Mouse (Mus musculus) bone marrow macrophage, adult 2 months (primary cell): Measurements from ENCODE around the gene Ghrhr. TPM values are rescaled to one million over a fixed set of nuclear protein-coding genes. Genes with fewer than 3 reads are reported as not detected.

Source experiments
- H3K27ac ChIP-seq: 2 replicates; pipeline ENCODE4 v1.5.1; 2012; ENCODE audit warnings: low read depth, low read length; ENCODE audit not compliant: insufficient read depth
- H3K4me1 ChIP-seq: 2 replicates; pipeline ENCODE4 v1.6.1; 2012; ENCODE audit warnings: low read length; ENCODE audit not compliant: control insufficient read depth, insufficient read depth
- H3K4me3 ChIP-seq: 2 replicates; pipeline ENCODE4 v1.5.1; 2012; ENCODE audit warnings: mild to moderate bottlenecking, low read length, moderate library complexity; ENCODE audit not compliant: insufficient read depth
- CTCF ChIP-seq: IDR thresholded peaks from 2 replicates; pipeline ENCODE4 v1.5.1; 2012; ENCODE audit warnings: low read depth, mild to moderate bottlenecking, low read length, moderate library complexity
- POLR2A ChIP-seq: IDR thresholded peaks from 2 replicates; pipeline ENCODE4 v1.6.1; 2012; ENCODE audit warnings: mild to moderate bottlenecking, low read depth, low read length, borderline replicate concordance
- polyA plus RNA-seq: library from polyadenylated mRNA; stranded (reverse); fragments of >200 nt; gene quantifications from 2 replicates; pipeline ENCODE4 v1.2.4, GENCODE M21; 2012; ENCODE audit not compliant: missing spikeins, insufficient read depth, insufficient read length

The Ghrhr gene
- polyA plus RNA-seq, 1 experiment = not detected

DNA sequence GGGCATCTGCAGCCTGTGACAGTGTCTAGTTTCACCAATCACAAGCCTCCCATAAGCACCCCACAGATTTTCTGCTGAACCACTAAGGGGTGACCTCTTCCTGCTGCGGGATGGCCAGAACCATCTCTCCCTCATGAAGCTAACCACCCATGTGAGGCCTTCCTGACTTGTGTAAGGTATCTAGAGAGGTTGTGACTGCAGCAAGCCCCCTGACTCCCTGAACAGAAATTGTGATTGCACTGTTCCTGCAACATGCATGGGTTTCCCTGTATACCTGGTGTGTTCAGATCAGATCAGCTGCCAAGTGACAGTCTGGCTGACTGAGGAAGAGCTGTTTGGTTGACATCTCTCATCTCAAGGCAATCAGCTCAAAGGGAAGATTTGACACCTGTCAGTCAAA lies 13.4 kb upstream of the Ghrhr start:
- TF ChIP-seq CTCF = no peak
- TF ChIP-seq POLR2A = no peak
- Histone ChIP-seq H3K4me1 (no peaks in the 10 kb centered on the region), H3K27ac (no peak overlapping the region), H3K4me3 (no peak overlapping the region)

DNA sequence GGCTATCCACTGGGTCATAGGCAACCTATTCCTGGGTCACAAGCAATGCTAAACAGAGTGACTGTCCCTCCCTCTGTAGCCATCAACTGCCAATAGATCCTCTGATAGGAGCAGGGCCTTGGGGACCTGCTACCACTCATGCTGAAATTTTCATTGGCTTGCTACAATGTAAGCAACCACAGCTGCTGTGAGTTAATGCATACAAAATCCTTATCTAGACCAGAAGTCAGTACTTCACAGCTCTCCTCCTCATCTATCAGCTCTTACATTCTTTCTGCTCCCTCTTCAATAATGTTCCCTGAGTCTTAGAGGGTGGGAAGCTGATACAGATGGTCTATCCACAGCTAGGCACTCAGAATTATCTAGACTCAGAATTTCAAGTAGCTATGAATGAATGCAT lies 9.0 kb upstream of the Ghrhr start:
- H3K4me3 ChIP-seq = no peak overlapping the region
- no peak overlapping the region for H3K27ac ChIP-seq
- no peak for TF ChIP-seq CTCF
- no peak for TF ChIP-seq POLR2A
- no peaks in the 10 kb centered on the region for H3K4me1 ChIP-seq

DNA sequence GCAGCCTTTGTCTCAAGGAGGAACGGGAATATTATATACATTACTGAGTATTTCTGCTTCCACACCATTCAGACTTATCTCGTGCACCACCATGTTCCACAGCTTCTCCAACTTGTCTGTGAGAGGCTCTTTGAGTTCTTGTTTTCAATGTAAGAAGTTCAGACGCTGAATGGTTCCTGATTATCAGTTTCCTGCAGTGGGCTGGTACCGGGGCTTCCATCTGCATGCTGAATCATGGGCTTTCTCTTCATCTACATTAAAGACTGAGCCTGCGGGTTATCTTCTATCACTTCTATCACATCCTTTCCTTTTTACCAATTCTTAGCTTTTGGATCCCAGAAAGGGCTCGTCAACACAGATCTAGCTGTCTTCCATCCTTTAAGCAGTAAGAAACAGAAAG lies 5.3 kb upstream of the Ghrhr start:
- TF ChIP-seq POLR2A = no peak
- no peak for TF ChIP-seq CTCF
- Histone ChIP-seq H3K4me1 (no peaks in the 10 kb centered on the region), H3K27ac (no peak overlapping the region), H3K4me3 (no peak overlapping the region)

DNA sequence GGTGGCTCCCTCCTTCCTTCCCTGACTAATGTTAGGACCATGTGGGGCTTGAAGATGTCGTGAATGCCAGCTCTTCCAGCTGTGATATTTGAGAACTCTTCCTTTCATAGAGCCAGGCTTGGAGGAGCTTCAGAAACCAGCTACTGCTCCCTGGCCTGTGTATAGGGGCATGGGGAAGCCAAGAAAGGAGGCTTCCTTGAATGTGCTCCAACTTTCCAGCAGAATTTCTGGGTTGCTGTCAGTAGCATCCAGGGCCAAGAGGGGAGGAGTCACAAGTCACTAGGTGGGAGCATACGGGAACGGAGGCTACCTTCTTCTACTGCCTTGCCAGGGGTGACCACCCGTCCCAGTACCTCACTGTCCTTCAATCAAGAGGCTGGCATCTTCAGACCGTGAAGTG lies 416 bp downstream of the Ghrhr start:
- TF ChIP-seq CTCF = no peak
- no peak for TF ChIP-seq POLR2A
- H3K27ac ChIP-seq = no peak overlapping the region
- H3K4me1 ChIP-seq = no peaks in the 10 kb centered on the region
- H3K4me3 ChIP-seq = no peak overlapping the region

DNA sequence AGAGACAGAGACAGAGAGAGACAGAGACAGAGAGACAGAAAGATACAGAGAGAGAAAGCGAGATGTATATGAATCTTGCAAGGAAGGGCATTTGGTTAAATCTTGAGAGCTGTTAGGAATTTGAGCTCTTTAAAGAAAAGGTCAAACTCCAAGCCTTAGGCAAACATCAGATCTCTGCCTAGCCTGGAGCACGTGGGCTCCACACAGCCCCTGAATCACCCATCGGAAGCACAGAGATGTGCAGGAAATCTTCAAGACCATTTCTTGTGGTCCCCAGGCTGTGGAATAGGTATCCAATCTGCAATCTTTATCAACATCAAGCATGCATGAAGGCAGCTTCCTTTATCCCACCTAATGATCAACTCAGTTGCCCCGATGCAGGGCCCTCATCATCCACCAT lies 1.4 kb downstream of the Ghrhr start:
- TF ChIP-seq CTCF (no peak), POLR2A (no peak)
- Histone ChIP-seq H3K27ac (no peak overlapping the region), H3K4me1 (no peaks in the 10 kb centered on the region), H3K4me3 (no peak overlapping the region)

DNA sequence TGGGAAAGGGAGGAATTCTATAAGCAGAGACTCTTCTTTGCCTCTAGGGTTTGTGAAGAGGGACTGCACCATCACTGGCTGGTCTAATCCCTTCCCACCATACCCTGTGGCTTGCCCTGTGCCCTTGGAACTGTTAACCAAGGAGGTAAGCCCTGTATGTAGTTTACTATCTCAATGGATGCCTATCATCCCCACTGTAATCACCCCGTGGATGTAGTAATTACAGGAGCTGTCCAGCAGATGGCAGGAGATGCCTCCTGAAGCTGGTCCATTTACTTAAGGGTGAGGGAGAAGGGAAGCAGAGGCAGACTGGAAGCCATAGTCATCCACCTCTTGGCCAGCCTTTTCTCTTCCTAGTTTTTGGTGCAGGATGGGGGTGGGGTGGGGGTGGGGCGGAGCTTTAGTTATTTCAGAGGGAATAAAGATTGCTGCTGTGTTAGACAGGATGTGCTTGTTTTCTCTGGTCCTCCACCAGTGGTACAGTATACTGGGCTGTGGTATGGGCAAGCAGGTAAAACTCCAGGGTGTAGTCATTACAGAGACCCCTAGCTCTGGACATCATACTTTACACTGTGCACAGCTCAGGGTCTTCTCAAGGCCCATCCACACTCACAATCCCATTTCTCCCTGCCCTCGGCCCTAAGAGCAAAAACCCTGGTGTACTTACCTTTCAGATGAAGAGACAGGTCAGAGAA lies 3.7 kb downstream of the Ghrhr start:
- TF ChIP-seq CTCF (peak; percentile 44), POLR2A (no peak)
- no peak overlapping the region for H3K27ac ChIP-seq
- H3K4me1 ChIP-seq = no peaks in the 10 kb centered on the region
- no peak overlapping the region for H3K4me3 ChIP-seq

DNA sequence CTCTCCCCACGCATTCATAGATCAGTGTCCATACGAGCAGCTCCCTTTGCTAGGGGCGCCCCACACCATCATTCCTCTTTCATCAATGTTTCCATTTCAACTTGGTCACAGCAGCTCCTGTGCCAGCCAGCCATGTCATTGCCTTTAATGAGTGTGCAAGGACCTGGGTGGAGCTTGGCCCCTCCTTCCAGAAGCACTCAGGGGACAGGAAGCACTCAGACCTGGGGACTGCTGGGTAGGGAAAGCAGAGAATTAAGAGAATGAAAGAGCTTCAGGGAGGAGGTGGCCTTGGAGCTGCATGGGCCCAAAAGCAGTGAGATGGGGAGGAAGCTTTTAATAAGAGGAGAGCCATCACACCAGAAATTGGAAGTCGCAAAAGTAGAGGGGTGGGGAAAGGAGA lies 5.9 kb downstream of the Ghrhr start:
- no peak for TF ChIP-seq POLR2A
- TF ChIP-seq CTCF = no peak
- H3K4me1 ChIP-seq = no peaks in the 10 kb centered on the region
- no peak overlapping the region for H3K4me3 ChIP-seq
- no peak overlapping the region for H3K27ac ChIP-seq

DNA sequence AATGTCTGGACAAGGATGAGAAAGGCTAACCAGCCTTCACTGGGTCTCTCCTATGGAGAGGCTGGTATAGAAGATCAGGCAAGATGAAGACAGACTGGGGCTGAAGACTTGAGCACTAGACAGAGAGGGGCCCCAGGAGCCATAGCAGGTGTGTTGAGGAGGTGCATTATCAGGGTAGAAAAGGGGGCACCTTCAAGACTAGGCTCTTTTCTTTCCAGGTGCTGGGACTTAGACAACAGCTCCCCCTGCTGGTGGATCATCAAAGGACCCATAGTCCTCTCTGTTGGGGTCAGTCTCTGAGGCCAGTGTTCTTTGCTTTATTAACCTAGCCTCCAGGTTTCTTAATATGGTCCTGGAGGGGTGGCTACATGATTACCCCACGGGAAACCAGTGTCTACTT lies 7.8 kb downstream of the Ghrhr start:
- no peaks in the 10 kb centered on the region for H3K4me1 ChIP-seq
- H3K27ac ChIP-seq = no peak overlapping the region
- TF ChIP-seq POLR2A = no peak
- peak; percentile 91 for TF ChIP-seq CTCF
- no peak overlapping the region for H3K4me3 ChIP-seq

DNA sequence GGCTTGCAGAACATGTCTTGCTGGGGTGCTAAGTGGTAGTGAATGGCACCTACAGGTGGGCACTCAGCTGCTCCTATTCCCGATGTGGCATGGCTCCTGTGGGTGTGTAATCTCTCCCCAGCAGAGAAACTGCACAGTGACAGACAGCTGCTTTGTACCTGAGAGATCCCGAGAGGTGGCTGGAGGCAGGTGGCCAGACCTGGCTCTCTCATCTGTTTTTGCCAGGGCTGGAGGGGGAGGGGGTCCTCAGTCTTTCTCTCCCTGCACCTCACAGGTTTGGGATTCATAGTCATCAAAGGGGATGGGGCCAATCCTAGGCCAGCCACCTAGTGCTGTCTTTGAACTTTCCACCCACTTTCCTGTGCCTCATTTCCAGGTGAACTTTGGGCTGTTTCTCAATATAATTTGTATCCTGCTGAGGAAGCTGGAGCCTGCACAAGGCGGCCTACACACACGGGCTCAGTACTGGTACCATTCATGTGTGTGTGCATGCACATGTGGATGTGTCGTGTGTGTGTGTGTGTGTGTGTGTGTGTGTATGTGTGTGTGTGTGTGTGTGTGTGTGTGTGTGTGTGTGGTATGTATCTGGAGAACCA lies 8.4 kb downstream of the Ghrhr start:
- H3K4me1 ChIP-seq = no peaks in the 10 kb centered on the region
- H3K4me3 ChIP-seq = no peak overlapping the region
- TF ChIP-seq CTCF = no peak
- TF ChIP-seq POLR2A = no peak
- no peak overlapping the region for H3K27ac ChIP-seq

DNA sequence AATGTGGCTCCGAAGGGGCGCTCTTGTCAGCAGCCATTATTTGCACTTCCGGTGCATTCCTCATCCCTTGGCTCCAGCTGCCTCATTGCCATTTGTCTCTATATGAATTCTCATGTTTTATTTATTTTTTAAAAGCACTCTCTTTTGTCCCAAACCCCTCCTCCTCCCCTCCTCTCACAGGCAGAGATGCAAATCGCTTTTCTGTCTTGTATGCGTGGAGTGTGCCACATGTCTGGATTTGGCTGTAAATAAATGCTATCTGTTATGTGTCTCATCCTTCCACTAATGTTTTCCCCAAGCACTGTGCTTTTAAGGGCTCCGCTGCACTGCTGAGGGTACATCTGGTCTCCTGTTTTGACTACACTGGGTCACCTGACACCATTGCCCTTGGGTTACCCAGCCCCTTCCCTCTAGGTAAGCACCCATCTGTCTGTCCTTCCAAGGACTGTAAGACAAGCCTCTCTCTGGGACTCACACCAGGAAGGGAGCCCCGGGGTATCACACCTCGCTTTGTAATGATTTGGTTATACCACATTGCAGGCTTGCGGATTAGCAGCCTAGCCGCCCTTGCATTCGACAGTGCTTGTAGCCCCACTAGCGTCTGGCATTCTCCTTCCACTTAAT lies 12.6 kb downstream of the Ghrhr start:
- Histone ChIP-seq H3K4me3 (no peak overlapping the region), H3K4me1 (no peaks in the 10 kb centered on the region)
- TF ChIP-seq CTCF = no peak
- TF ChIP-seq POLR2A = no peak

More for the DNA sequence above, 12.6 kb downstream of the Ghrhr start:
- no peak overlapping the region for H3K27ac ChIP-seq
